Mouse (Mus musculus): ENCODE data around the gene Gabrr3.
A peak's percentile ranks its signal among the peaks of the same experiment; 100 is the strongest.

The Gabrr3 gene

DNA sequence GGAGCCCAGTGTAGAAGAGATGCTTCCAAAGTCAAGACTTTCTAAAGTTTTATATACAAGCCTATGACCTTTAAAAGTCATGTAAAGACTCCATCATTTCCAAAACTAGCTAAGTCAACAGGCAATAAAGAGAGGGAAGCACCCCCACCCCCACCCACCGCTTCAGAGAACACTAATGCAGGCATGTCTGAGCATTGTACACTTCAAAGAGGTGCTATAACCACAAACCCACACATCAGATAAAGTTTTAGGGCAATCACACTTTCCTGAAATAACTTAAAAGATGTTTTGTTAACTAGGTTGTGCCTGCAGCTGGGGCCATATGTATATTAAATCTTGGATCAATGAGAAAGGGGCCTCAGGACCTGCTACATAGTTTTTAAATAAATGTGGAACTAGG, 62.7 kb downstream of the Gabrr3 start:
- DNase-seq (ENCODE audit: low spot score in 2 of 2) = no peak

DNA sequence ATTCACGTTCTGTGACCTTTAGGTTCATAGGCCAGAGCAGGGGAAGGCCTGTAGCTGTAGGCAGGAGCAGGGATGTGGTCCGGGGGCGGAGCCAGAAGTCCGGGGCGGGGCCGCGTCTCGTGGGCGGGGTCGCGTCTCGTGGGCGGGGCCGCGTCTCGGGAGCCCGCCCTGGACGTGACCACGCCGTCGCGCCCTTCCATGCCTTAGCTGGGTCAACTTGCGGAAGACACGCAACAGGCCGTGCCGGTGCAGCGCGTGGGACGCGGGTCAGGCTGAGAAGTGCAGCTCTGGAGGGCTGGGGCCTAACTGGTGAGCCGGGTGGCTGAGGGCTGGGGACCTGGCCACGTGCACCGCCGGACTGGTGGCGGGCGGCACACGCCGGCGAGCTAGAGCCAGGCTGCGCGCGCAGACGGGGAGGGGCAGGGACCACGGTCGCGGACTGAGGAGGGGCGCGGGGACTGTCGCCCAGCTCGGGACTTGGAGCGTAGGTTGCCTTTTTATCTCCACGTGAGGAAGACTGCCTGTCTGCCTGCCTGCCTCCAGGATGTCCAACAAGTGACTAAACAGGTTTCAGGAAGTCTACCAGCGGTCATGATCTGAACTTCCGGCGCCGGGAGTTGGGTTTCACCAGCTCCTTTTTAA, 64.6 kb downstream of the Gabrr3 start, which contains the start of gene Riox2:
Gene Riox2 (plus strand): TSS at position 139 of the 642 bp plus-strand sequence.
- DNase-seq (ENCODE audit: low spot score in 2 of 2) = peak; percentile 61 to 73

DNA sequence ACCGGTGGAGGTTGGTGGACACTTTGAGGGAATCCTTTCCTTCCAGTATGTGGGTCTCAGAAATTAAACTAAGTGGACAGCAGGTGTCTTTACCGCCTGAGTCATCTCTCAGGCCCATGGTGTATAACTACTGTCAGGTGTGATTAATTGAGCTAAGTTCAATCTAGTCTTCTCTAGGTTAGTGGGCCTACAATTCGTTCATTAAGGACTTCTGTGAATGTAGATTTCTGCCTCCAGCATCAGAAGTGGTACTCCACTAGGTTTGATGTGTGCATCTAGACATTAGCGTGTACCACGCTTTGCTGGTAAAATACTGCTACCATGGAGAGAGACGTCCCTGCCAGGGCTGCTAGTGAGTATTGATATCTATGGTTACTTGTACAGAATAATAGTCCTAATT, 65.4 kb downstream of the Gabrr3 start:
- DNase-seq (ENCODE audit: low spot score in 2 of 2) = no peak

DNA sequence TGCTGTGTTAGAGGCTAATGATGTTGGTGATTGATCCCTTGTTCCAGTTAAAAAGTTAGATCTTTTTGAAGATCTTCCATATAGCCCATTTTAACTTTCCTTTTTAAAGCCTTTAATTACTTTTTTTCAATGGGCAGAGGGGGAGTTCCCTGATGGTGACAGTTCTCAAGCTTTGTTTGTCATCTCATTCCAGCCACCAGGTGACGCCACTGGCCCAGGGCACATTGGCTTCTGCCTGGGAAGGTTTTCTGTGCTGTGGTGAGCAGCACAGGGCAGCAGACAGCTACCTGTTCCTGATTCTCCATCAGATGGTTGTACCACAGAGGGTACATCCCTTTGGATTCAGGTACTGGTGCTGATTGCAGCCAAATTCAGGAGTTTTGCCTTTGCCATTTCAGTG, 67.7 kb downstream of the Gabrr3 start:
- peak; percentile 57 to 67 for DNase-seq (ENCODE audit: low spot score in 2 of 2)

DNA sequence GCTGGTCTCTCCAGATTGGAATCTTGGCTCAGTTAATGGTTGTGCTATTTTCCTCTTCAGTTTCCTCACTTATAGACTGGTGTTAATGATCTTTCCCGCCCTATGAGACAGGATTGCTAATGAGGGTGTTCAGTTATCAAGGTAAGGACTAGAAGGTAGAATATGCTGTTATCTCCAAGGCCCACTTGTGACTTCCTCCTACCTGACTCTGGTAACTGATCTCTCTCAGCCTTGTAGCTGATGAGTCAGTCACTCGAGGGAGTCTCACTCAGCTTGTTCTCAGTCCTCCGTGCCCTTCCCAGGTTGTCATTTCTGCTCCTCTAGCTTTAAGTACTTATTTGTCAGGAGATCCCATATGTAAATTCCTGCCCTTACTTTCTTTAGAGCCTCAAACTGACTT, 70.8 kb downstream of the Gabrr3 start:
- no peak for DNase-seq (ENCODE audit: low spot score in 2 of 2)

DNA sequence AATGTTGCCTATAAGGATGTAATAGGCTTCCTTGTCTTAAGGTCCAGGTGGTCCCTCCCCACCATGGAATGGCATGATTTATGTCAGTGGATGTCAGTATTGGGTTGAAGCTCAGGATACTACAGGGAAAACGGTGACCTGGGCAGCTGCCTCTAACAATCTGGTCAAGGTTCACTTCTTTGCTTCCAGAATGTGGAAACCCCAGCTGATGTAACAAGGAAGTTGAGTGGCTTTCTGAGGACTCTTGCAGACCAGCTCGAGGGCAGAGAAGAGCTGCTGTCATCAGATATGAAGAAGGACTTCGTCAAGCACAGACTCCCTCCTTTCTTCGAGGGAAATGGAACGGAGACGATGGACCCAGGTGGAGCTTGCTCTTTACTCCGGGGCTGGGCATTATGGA, 80.1 kb downstream of the Gabrr3 start:
- no peak for DNase-seq (ENCODE audit: low spot score in 2 of 2)

DNA sequence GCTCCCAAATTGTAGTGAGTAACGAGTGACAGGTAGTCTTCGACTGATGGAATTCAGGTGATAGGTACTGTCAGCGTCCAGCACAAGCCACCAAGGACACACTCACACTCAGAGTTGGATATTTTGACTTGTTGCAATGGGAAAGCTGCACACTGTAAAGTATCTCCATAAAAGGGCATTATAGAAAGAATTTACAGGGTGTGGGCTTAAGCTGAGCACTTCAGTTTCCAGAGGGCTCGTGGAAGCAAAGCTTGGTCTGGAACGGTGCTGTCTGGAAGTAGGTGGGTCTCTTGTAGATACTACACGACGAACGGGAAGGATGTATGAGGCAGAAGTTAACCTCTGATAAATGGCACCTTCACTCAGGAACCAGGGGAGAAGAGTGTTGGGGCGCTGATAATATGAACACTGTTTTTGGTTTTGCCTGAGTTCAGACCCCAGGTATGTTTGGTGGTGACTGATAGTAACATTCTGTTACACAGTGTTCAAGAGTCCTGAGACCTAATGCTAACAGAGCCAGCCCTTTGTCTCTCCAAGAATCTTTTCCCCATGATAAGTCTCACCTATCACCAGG, 80.9 kb downstream of the Gabrr3 start:
- no peak for DNase-seq (ENCODE audit: low spot score in 2 of 2)

DNA sequence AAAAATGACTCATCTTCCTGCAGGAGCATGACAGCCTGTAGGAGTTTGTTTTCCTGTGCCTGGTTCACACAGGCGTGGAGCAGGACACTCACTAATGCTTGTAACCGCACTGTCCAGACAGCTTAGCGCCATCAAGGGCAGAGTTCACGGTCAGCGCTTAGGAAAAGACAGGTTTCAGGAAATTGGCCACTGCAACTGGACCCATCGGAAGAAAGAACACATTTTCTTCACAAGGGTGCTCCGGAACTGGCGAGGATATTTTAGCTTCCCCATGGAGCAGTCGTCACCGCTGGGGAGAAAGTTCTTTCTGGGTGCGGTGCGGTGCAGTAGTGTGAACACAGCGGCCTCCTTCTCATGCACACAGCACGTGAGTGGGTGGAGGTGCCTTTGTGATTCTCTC, 86.1 kb downstream of the Gabrr3 start:
- peak; percentile 16 to 17 for DNase-seq (ENCODE audit: low spot score in 2 of 2)

DNA sequence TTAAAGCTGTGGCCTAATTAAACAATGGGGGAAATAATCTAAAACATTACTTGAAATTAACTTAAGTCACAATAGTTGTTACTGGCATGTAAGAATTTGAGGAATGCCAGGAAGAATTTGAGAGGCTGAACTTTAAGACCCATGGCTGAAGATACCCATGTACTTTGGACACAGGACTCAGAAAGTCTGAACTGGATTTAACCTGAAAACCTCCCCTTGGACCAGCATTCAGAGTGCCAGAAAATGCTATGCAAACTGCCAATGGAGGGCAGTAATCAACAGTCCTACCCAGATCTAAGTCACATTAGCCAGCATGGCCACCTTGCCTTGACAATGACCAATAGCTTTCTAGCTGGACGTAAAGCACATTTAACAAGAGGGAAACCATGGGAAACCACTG, 90.8 kb downstream of the Gabrr3 start:
- no peak for DNase-seq (ENCODE audit: low spot score in 2 of 2)

DNA sequence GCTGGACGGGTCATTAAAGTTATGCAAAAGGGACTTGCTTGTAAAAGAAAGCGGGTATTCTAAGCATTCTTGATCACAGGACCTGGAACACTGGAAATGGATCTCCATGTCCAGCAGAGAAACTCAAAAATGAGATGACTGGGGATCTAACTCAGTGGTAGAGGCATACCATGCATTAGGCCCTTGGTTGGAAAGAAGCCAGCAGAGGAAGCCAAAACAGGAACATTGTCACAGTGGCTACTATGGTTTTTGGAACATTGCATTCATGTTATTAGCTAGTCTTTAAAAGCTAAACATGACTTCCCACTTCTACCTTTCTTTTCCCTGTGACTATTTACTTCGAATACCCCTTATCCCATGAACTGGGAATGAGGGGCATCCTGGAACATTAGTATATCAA, 92.0 kb downstream of the Gabrr3 start:
- no peak for DNase-seq (ENCODE audit: low spot score in 2 of 2)

DNA sequence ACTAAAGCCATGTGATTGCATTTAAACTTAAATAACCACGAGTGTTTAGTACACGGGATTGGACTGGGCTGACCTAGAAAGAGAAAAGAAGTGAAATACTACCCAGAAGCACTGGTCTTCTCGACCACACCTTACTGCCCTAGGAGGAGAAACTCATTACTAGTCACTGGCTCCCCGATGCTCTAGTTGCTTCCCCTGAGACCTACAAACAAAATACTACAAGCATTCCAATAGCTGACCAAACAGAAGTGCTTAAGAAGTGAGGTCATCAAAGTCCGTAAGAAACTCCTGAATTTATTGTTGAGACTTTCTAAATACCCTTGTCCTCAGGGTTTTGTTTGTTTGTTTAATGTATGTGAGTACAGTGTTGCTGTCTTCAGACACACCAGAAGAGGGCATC, 102.7 kb downstream of the Gabrr3 start:
- DNase-seq (ENCODE audit: low spot score in 2 of 2) = no peak

Data from right cerebral cortex, adult 2 months (tissue).